Mouse (Mus musculus) ES-Bruce4 (cell line): ENCODE results near the gene Actr8. TPM values are rescaled to one million over a fixed set of nuclear protein-coding genes. Genes with fewer than 3 reads are reported as not detected.

ENCODE experiments used
- H3K27ac ChIP-seq: 2 replicates; pipeline ENCODE4 v1.5.1; 2012; ENCODE audit warnings: low read length, inconsistent platforms; ENCODE audit not compliant: insufficient read depth
- H3K27me3 ChIP-seq: 2 replicates; pipeline ENCODE4 v1.6.1; 2012; ENCODE audit warnings: mild to moderate bottlenecking, low read length, inconsistent platforms; ENCODE audit not compliant: control insufficient read depth, poor library complexity, insufficient read depth, severe bottlenecking
- H3K36me3 ChIP-seq: 2 replicates; pipeline ENCODE4 v1.6.1; 2012; ENCODE audit warnings: inconsistent platforms, mild to moderate bottlenecking, low read length, moderate library complexity; ENCODE audit not compliant: control insufficient read depth, poor library complexity, insufficient read depth, severe bottlenecking
- H3K4me1 ChIP-seq: one replicate; pipeline ENCODE4 v1.8.1; 2011; ENCODE audit warnings: low read length; ENCODE audit not compliant: control insufficient read depth, insufficient read depth
- H3K4me3 ChIP-seq: 2 replicates; pipeline ENCODE4 v1.5.1; 2011; ENCODE audit warnings: low read depth, mild to moderate bottlenecking, low read length
- H3K9ac ChIP-seq: 2 replicates; pipeline ENCODE4 v1.6.1; 2012; ENCODE audit warnings: low read depth, mild to moderate bottlenecking, inconsistent platforms; ENCODE audit not compliant: poor library complexity, severe bottlenecking
- H3K9me3 ChIP-seq: replicated peaks from 2 replicates; pipeline ENCODE4 v1.6.1; 2012; ENCODE audit warnings: mild to moderate bottlenecking, low read length, inconsistent platforms; ENCODE audit not compliant: control insufficient read depth, poor library complexity, insufficient read depth, severe bottlenecking
- CTCF ChIP-seq: IDR thresholded peaks from one replicate; pipeline ENCODE4 v1.8.1; 2011; ENCODE audit warnings: low read depth, low read length
- EP300 ChIP-seq: IDR thresholded peaks from 2 replicates; pipeline ENCODE4 v1.6.1; 2011; ENCODE audit warnings: low read depth, low read length; ENCODE audit not compliant: insufficient read depth
- POLR2A ChIP-seq: IDR thresholded peaks from one replicate; pipeline ENCODE4 v1.8.1; 2011; ENCODE audit warnings: low read length; ENCODE audit not compliant: insufficient read depth
- polyA plus RNA-seq: library from polyadenylated mRNA; stranded (reverse); fragments of >200 nt; gene quantifications from 2 replicates; pipeline ENCODE4 v1.2.4, GENCODE M21; 2011; ENCODE audit warnings: low read depth; ENCODE audit not compliant: missing spikeins, insufficient read depth, insufficient read length

Gene Actr8
- polyA plus RNA-seq, 1 experiment: 54.7 TPM

- no peak overlapping the region for H3K4me3 ChIP-seq
- H3K9me3 ChIP-seq: no peaks in the 10 kb centered on the region
- no peaks in the 10 kb centered on the region for H3K27me3 ChIP-seq
- H3K4me1 ChIP-seq: no peaks in the 10 kb centered on the region
- H3K27ac ChIP-seq: no peak overlapping the region
- no peak for TF ChIP-seq EP300
- TF ChIP-seq CTCF: no peak
- no peak overlapping the region for H3K9ac ChIP-seq
- H3K36me3 ChIP-seq: peaks cover 11% of the 10 kb centered on the region
Observed at GRCm38 (mm10) chr14:29971446-29971845, 6.7 kb upstream of the Actr8 start.

GRCm38 (mm10) chr14:29971993-29972392 lies 6.1 kb upstream of the Actr8 start:
- Histone ChIP-seq H3K9ac (no peak overlapping the region), H3K4me1 (no peaks in the 10 kb centered on the region), H3K4me3 (no peak overlapping the region), H3K36me3 (peaks cover 11% of the 10 kb centered on the region), H3K27me3 (no peaks in the 10 kb centered on the region), H3K9me3 (no peaks in the 10 kb centered on the region), H3K27ac (no peak overlapping the region)
- TF ChIP-seq CTCF (no peak), EP300 (no peak), POLR2A (no peak)

- H3K36me3 ChIP-seq: peaks cover 9% of the 10 kb centered on the region
- no peak overlapping the region for H3K4me3 ChIP-seq
- no peak overlapping the region for H3K9ac ChIP-seq
- H3K27me3 ChIP-seq: no peaks in the 10 kb centered on the region
- H3K9me3 ChIP-seq: no peaks in the 10 kb centered on the region; the same call in 1 of the 2 replicates
- no peak for TF ChIP-seq EP300
- no peak for TF ChIP-seq CTCF
- TF ChIP-seq POLR2A: no peak
- H3K27ac ChIP-seq: no peak overlapping the region
- no peaks in the 10 kb centered on the region for H3K4me1 ChIP-seq
Observed at GRCm38 (mm10) chr14:29976927-29977326, 1.2 kb upstream of the Actr8 start.

GRCm38 (mm10) chr14:29980447-29981205 lies 2.5 kb downstream of the Actr8 start:
- TF ChIP-seq CTCF (peak; percentile 34), POLR2A (no peak), EP300 (no peak)
- Histone ChIP-seq H3K4me1 (no peaks in the 10 kb centered on the region), H3K4me3 (no peak overlapping the region), H3K27ac (no peak overlapping the region), H3K27me3 (no peaks in the 10 kb centered on the region), H3K9me3 (no peaks in the 10 kb centered on the region; the same call in 1 of the 2 replicates), H3K9ac (no peak overlapping the region), H3K36me3 (peaks cover 26% of the 10 kb centered on the region)

- no peak for TF ChIP-seq EP300
- no peak for TF ChIP-seq CTCF
- TF ChIP-seq POLR2A: no peak
- H3K27ac ChIP-seq: no peak overlapping the region
- H3K4me3 ChIP-seq: no peak overlapping the region
- H3K9ac ChIP-seq: no peak overlapping the region
- no peaks in the 10 kb centered on the region for H3K9me3 ChIP-seq
- H3K36me3 ChIP-seq: peaks cover 68% of the 10 kb centered on the region
- H3K27me3 ChIP-seq: no peaks in the 10 kb centered on the region
- H3K4me1 ChIP-seq: no peaks in the 10 kb centered on the region
Observed at GRCm38 (mm10) chr14:29986096-29986495, 8.0 kb downstream of the Actr8 start.

- Histone ChIP-seq H3K36me3 (peaks cover 70% of the 10 kb centered on the region), H3K27me3 (no peaks in the 10 kb centered on the region), H3K27ac (no peak overlapping the region), H3K4me1 (no peaks in the 10 kb centered on the region), H3K4me3 (no peak overlapping the region), H3K9me3 (no peaks in the 10 kb centered on the region), H3K9ac (no peak overlapping the region)
- TF ChIP-seq EP300 (no peak), POLR2A (no peak), CTCF (no peak)
Observed at GRCm38 (mm10) chr14:29987276-29987675, 9.1 kb downstream of the Actr8 start.
